Mouse (Mus musculus) myocyte (in vitro differentiated cells): Measurements from ENCODE around the gene Ceacam16. TPM values are rescaled to one million over a fixed set of nuclear protein-coding genes. Genes with fewer than 3 reads are reported as not detected.
A peak's percentile ranks its signal among the peaks of the same experiment; 100 is the strongest.

ENCODE experiments used
- H3K27me3 ChIP-seq: one replicate; pipeline ENCODE4 v1.6.1; 2011; ENCODE audit not compliant: control insufficient read depth, insufficient read depth, insufficient read length
- H3K36me3 ChIP-seq: one replicate; pipeline ENCODE4 v1.6.1; 2011; ENCODE audit not compliant: control insufficient read depth, insufficient read depth
- H3K4me2 ChIP-seq: one replicate; pipeline ENCODE4 v1.6.1; 2011; ENCODE audit warnings: low read depth, control low read depth
- H3K4me3 ChIP-seq: one replicate; pipeline ENCODE4 v1.5.1; 2011; ENCODE audit warnings: mild to moderate bottlenecking, control low read depth, moderate library complexity
- H3K79me2 ChIP-seq: one replicate; pipeline ENCODE4 v1.6.1; 2011; ENCODE audit not compliant: control insufficient read depth, insufficient read depth
- H3ac ChIP-seq: one replicate; pipeline ENCODE4 v1.6.1; 2011; ENCODE audit not compliant: control insufficient read depth, insufficient read length
- CEBPB ChIP-seq: IDR thresholded peaks from 2 replicates; pipeline ENCODE4 v1.6.1; 2011; ENCODE audit warnings: mild to moderate bottlenecking, moderate library complexity; ENCODE audit not compliant: poor library complexity, insufficient read depth, severe bottlenecking
- E2F4 ChIP-seq: IDR thresholded peaks from one replicate; pipeline ENCODE4 v1.6.1; 2011; ENCODE audit warnings: mild to moderate bottlenecking, control low read depth, moderate library complexity; ENCODE audit not compliant: insufficient read depth
- MAX ChIP-seq: IDR thresholded peaks from one replicate; pipeline ENCODE4 v1.6.1; 2011; ENCODE audit warnings: low read depth, mild to moderate bottlenecking, control low read depth
- MYOD1 ChIP-seq, 3 experiments: IDR thresholded peaks; one replicate each; pipeline ENCODE4 v1.6.1; 2011; ENCODE audit warnings: control low read depth in 2 of 3, low read depth in 2 of 3, mild to moderate bottlenecking in 2 of 3, moderate library complexity in 1 of 3; ENCODE audit not compliant: insufficient read length in 2 of 3, control insufficient read depth in 1 of 3
- MYOG ChIP-seq, 3 experiments: IDR thresholded peaks; one replicate each; pipeline ENCODE4 v1.6.1; 2011; ENCODE audit warnings: control low read depth in 2 of 3, low read depth in 2 of 3, mild to moderate bottlenecking in 2 of 3; ENCODE audit not compliant: insufficient read length in 2 of 3, control insufficient read depth in 1 of 3, insufficient read depth in 1 of 3
- POLR2A ChIP-seq: IDR thresholded peaks from one replicate; pipeline ENCODE4 v1.6.1; 2011; ENCODE audit warnings: low read depth, mild to moderate bottlenecking, control low read depth, moderate library complexity; ENCODE audit not compliant: insufficient read length
- POLR2AphosphoS2 ChIP-seq: IDR thresholded peaks from one replicate; pipeline ENCODE4 v1.6.1; 2011; ENCODE audit warnings: low read depth, control low read depth; ENCODE audit not compliant: insufficient read length
- REST ChIP-seq: IDR thresholded peaks from one replicate; pipeline ENCODE4 v1.6.1; 2011; ENCODE audit warnings: mild to moderate bottlenecking, control low read depth, moderate library complexity; ENCODE audit not compliant: insufficient read depth, insufficient read length
- SRF ChIP-seq: IDR thresholded peaks from one replicate; pipeline ENCODE4 v1.6.1; 2011; ENCODE audit warnings: low read depth; ENCODE audit not compliant: control insufficient read depth, insufficient read length
- TCF12 ChIP-seq: IDR thresholded peaks from one replicate; pipeline ENCODE4 v1.6.1; 2011; ENCODE audit warnings: mild to moderate bottlenecking, control low read depth; ENCODE audit not compliant: poor library complexity, insufficient read depth, severe bottlenecking
- TCF3 ChIP-seq: IDR thresholded peaks from one replicate; pipeline ENCODE4 v1.6.1; 2011; ENCODE audit warnings: low read depth, control low read depth; ENCODE audit not compliant: insufficient read length
- USF1 ChIP-seq: IDR thresholded peaks from one replicate; pipeline ENCODE4 v1.6.1; 2011; ENCODE audit warnings: low read depth, mild to moderate bottlenecking, control low read depth, moderate library complexity
- polyA plus RNA-seq: library from polyadenylated mRNA; unstranded; fragments of >200 nt; fragmentation: generic; extraction: Trizol; gene quantifications from one replicate; pipeline ENCODE4 v1.2.1, GENCODE M21; 2012; ENCODE audit warnings: missing spikeins

The Ceacam16 gene
- polyA plus RNA-seq, 1 experiment, result 0.02 TPM

GRCm38 (mm10) chr7:19876781-19877425, 15.8 kb upstream of the Ceacam16 start:
- no peak for TF ChIP-seq POLR2AphosphoS2
- no peak for TF ChIP-seq E2F4
- TF ChIP-seq USF1, result peak; percentile 44
- TF ChIP-seq REST, result no peak
- no peak for TF ChIP-seq TCF12
- TF ChIP-seq CEBPB, result no peak
- no peak for TF ChIP-seq MYOG (IDR thresholded peaks at IDR 0.05; ENCODE audit: control insufficient read depth in 1 of 3, insufficient read depth in 1 of 3, insufficient read length in 2 of 3, low read depth in 2 of 3)
- TF ChIP-seq POLR2A, result no peak
- H3K4me2 ChIP-seq, result peak overlapping the region; percentile 25
- H3K79me2 ChIP-seq, result no peaks in the 10 kb centered on the region
- H3K4me3 ChIP-seq, result no peak overlapping the region
- no peaks in the 10 kb centered on the region for H3K36me3 ChIP-seq
- no peaks in the 10 kb centered on the region for H3K27me3 ChIP-seq
- no peak overlapping the region for H3ac ChIP-seq

GRCm38 (mm10) chr7:19875948-19876682, 15.0 kb upstream of the Ceacam16 start:
- peak overlapping the region; percentile 35 for H3K4me2 ChIP-seq
- H3K4me3 ChIP-seq, result no peak overlapping the region
- no peak overlapping the region for H3ac ChIP-seq
- H3K36me3 ChIP-seq, result no peaks in the 10 kb centered on the region
- TF ChIP-seq USF1 (peak; percentile 42), E2F4 (no peak)
- no peaks in the 10 kb centered on the region for H3K27me3 ChIP-seq
- no peaks in the 10 kb centered on the region for H3K79me2 ChIP-seq

DNA sequence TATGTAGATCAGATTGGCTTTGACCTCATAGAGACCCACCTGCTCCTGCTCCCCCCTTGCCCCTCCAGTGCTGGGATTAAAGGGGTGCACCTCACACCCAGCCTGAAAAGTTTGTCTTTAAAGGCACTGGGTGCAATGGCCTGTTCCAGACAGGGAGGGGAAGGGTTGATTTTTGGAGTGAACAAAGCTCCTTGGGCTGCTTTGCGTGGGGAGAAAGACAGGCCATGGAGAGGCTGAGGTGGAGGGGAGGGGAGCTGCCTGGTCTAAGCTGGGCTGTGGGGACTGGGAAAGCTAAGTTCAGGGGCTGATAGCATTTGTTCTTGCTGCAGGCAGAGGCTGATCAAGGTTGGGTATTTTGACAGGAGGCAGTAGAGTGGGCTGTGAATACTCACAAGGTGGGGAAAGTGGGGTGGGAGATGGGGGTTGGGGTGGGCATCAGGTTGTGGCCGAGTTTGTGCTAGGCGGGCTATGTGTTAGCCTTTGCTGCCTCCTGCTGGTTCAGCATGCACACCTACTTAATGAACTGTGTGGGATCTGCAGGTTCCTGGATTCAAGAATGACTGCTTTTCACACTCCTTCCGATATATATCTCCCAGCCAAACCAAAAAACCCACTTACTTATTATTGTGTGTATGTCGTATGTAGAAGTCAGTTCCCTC, 11.0 kb upstream of the Ceacam16 start:
- TF ChIP-seq MAX (no peak), USF1 (no peak), TCF12 (no peak), CEBPB (no peak), SRF (no peak), E2F4 (no peak), POLR2AphosphoS2 (no peak), POLR2A (no peak), MYOD1 (IDR thresholded peaks at IDR 0.05; ENCODE audit: control insufficient read depth in 1 of 3, insufficient read length in 2 of 3, low read depth in 2 of 3) (no peak), REST (no peak), TCF3 (no peak), MYOG (IDR thresholded peaks at IDR 0.05; ENCODE audit: control insufficient read depth in 1 of 3, insufficient read depth in 1 of 3, insufficient read length in 2 of 3, low read depth in 2 of 3) (no peak)
- H3K36me3 ChIP-seq, result no peaks in the 10 kb centered on the region
- H3K79me2 ChIP-seq, result no peaks in the 10 kb centered on the region
- no peak overlapping the region for H3K4me3 ChIP-seq
- H3K4me2 ChIP-seq, result no peak overlapping the region
- no peak overlapping the region for H3ac ChIP-seq
- H3K27me3 ChIP-seq, result no peaks in the 10 kb centered on the region

DNA sequence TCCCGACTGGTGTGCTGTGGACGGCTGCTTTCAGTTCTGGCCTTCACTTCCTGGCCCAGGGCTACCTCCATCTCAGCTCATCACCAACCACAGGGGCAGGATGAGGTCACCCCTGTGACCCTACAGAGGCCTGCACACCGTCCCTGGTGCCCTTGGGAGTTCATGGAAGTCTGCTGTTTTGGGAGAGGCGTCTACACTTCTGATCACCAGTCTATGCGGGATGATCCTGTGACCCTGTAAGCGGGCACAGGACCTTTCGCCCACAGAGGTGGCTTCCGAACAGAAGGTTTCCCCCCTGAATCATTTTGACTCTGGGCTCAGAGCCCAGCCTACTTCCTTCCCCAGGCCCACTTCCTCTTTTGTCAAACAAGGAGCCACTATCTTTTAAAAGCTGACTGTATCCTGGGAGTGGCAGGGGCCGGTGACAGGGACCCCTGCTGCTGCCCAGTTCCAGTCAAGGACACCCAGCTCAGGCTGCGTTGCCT, 10.1 kb upstream of the Ceacam16 start:
- no peak for TF ChIP-seq MYOD1 (IDR thresholded peaks at IDR 0.05; ENCODE audit: control insufficient read depth in 1 of 3, insufficient read length in 2 of 3, low read depth in 2 of 3)
- TF ChIP-seq E2F4, result no peak
- no peak for TF ChIP-seq MAX
- TF ChIP-seq POLR2AphosphoS2, result no peak
- no peak for TF ChIP-seq USF1
- TF ChIP-seq MYOG (IDR thresholded peaks at IDR 0.05; ENCODE audit: control insufficient read depth in 1 of 3, insufficient read depth in 1 of 3, insufficient read length in 2 of 3, low read depth in 2 of 3), result no peak
- no peak for TF ChIP-seq TCF3
- H3K4me3 ChIP-seq, result no peak overlapping the region
- H3K27me3 ChIP-seq, result no peaks in the 10 kb centered on the region
- no peaks in the 10 kb centered on the region for H3K36me3 ChIP-seq
- no peak overlapping the region for H3ac ChIP-seq
- no peak overlapping the region for H3K4me2 ChIP-seq
- H3K79me2 ChIP-seq, result no peaks in the 10 kb centered on the region

GRCm38 (mm10) chr7:19867751-19868399, 6.8 kb upstream of the Ceacam16 start:
- Histone ChIP-seq H3K79me2 (no peaks in the 10 kb centered on the region), H3K36me3 (no peaks in the 10 kb centered on the region), H3ac (no peak overlapping the region), H3K27me3 (no peaks in the 10 kb centered on the region), H3K4me3 (no peak overlapping the region), H3K4me2 (no peak overlapping the region)
- TF ChIP-seq E2F4, result no peak
- no peak for TF ChIP-seq REST
- no peak for TF ChIP-seq POLR2A
- no peak for TF ChIP-seq TCF3
